Mouse (Mus musculus): ENCODE data around the gene Arg2. TPM values are rescaled to one million over a fixed set of nuclear protein-coding genes. Genes with fewer than 3 reads are reported as not detected.
"Not testable (repeated sequence)": the region's sequence is repeated elsewhere in the genome, so short reads cannot be mapped to it uniquely, and the experiment has no call there.

Gene Arg2
- polyA plus RNA-seq, 1 experiment from 2014 or later: 6.9 TPM

DNA sequence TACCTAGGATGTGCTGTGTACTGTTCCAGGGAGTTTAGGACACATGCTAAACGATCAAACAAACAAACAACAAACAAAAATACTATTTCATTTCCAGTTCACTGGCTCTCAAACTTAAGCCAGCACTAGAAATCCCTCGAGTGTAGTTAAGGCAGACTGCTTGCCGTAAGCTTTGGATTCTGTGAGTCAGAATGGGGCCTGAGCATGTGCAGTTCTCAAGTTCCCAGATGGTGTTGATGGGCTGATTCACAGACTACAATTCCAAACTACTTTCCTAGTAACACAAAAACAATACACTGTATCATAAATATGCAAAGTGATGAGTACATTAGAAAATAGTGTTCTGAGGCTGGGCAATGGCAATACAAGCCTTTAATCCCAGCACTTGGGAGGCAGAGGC, 39.8 kb downstream of the Arg2 start:
- Histone ChIP-seq H3K27me3 (ENCODE audit: insufficient read depth, low read length) (no peaks in the 10 kb centered on the region), H3K9me3 (ENCODE audit: low read depth, low read length) (no peaks in the 10 kb centered on the region), H3K27ac (ENCODE audit: low read depth) (no peak overlapping the region), H3K4me2 (no peak overlapping the region), H3K9ac (no peak overlapping the region), H3K36me3 (ENCODE audit: insufficient read depth) (peaks cover 14% of the 10 kb centered on the region), H3K4me3 (ENCODE audit: low read depth, low read length) (no peak overlapping the region), H3K4me1 (ENCODE audit: insufficient read depth) (0 out of 2 replicates have a peak, but pooled peaks cover 4% of the 10 kb centered on the region)
- ATAC-seq (ENCODE audit: insufficient read depth) (no peak), DNase-seq (no peak)
- TF ChIP-seq CTCF (IDR thresholded peaks at IDR 0.05; ENCODE audit: low read depth): no peak
- WGBS: 77% methylated on average over 3 of the region's 3 CpGs

DNA sequence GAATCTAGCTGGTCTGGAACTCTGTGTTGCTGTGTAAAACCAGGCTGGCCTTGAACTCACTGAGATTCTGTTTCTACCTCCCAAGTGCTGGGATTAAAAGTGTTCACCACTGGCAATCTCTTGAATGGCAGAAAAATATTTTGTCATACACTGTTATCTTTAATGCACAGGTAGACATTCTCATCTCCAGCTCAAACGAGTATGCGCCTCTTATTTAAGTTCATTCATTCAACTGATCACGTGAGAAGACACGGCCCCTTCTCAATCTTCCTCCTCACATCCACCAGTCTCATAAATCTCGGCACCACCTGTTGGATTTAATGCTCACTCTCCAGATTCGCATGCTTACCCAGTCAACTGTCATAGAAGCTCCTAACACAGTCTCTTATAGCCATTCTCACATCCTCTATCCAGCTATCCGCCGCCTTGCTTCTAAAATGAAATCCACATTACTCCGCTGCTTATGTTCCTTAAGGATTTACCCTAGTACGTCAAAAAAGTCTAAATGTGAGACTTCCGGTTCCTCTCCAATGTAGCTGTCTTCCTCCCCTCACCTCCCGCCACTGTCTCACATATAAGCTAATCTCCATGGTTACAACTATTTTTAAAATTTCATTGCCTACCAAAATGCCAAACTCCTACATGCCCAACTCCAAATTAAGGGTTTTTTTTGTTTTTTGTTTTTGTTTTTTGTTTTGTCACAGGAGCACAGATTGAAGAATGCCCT, 40.9 kb downstream of the Arg2 start:
- no peak for ATAC-seq (ENCODE audit: insufficient read depth)
- H3K9ac ChIP-seq: peak overlapping the region; percentile 78
- TF ChIP-seq CTCF (IDR thresholded peaks at IDR 0.05; ENCODE audit: low read depth): no peak

DNA sequence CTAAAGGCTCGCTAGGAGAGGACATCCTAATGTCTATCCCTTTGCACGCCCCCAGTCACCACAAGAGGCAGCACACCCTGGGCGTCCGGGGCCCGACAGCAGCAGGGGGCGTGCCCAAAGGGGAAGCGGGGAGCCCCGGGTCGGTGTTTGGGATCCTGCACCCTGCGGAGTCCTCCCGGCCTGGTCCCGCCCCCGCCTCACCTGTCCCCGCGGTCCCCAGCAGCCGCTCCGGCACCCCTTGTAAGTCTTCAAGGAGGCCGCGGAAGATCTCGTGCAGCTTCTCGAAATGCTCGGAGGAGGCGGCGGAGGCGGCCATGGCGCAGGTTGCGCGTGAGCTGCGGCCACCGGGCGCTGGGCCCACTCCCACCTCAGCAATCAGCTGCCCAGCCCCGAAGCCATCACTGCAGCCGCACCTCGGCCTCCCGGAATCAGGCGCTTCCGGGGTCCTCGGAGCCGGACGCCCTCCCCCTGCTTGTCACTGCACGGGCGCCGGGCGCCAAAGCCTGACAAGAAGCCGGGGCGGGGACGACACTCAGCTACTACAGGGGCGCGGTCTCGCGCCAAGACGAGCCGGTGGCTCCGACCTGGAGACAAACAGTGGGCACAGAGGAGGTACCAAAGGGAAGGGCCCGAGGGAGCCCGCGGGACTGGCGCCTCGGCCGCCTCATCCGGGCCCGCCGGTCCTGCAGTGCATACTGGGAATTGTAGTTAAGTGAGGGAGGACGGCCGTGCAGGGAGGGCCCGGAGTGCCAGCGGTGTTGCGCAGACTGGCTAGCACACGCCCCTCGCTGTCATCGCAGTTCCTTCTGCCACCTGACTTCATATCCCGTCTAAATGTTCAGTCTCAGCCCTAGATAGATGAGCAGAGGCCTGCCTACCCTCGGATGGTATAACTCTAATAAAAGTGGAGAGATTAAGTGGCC, 41.7 kb downstream of the Arg2 start, which contains the start of gene Vti1b:
Vti1b (minus strand) TSS at position 649 of the 923 bp plus-strand sequence.
- TF ChIP-seq CTCF (IDR thresholded peaks at IDR 0.05; ENCODE audit: low read depth): peak; percentile 69
- H3K9me3 ChIP-seq (ENCODE audit: low read depth, low read length): no peaks in the 10 kb centered on the region
- H3K36me3 ChIP-seq (ENCODE audit: insufficient read depth): peaks cover 24% of the 10 kb centered on the region
- ATAC-seq (ENCODE audit: insufficient read depth) (peak; percentile 99), DNase-seq (peak; percentile 92)
- peak within 1 kb of the TSS; percentile 90 for H3K27ac ChIP-seq (ENCODE audit: low read depth)
- WGBS: under 1% methylated on average over 73 of the region's 73 CpGs
- H3K27me3 ChIP-seq (ENCODE audit: insufficient read depth, low read length): no peaks in the 10 kb centered on the region
- peak within 1 kb of the TSS; percentile 78 for H3K9ac ChIP-seq
- H3K4me2 ChIP-seq: peak within 1 kb of the TSS; percentile 72
- H3K4me1 ChIP-seq (ENCODE audit: insufficient read depth): 0 out of 2 replicates have a peak, but pooled peaks cover 4% of the 10 kb centered on the region
- peak within 1 kb of the TSS; percentile 94 for H3K4me3 ChIP-seq (ENCODE audit: low read depth, low read length)

More for the DNA sequence above, 40.9 kb downstream of the Arg2 start:
- Histone ChIP-seq H3K9me3 (ENCODE audit: low read depth, low read length) (no peaks in the 10 kb centered on the region), H3K36me3 (ENCODE audit: insufficient read depth) (peaks cover 17% of the 10 kb centered on the region), H3K4me2 (peak overlapping the region; percentile 72), H3K27me3 (ENCODE audit: insufficient read depth, low read length) (no peaks in the 10 kb centered on the region), H3K27ac (ENCODE audit: low read depth) (no peak overlapping the region), H3K4me3 (ENCODE audit: low read depth, low read length) (peak overlapping the region; percentile 94), H3K4me1 (ENCODE audit: insufficient read depth) (0 out of 2 replicates have a peak, but pooled peaks cover 4% of the 10 kb centered on the region)
- peak; percentile 23 for DNase-seq
- WGBS: 26% methylated on average over 12 of the region's 12 CpGs

DNA sequence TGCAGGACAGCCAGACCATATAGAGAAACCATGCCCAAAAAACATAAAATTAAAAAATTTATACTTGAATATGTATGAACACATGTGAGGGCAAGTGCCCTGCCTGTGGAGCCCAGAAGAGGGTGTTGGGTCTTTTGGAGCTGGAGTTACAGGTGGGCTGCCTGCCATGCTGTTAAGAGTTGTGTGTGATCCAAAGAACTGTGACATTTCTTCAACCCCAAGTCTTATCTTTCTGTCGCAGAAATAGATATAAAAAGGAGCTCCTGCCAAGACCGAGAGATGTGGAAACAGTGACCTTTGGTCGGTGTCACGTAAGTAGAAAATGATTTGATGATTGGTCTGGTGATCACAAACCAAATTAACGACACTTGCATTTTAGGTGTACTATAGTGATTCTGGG, 43.1 kb downstream of the Arg2 start:
- 0 out of 2 replicates have a peak, but pooled peaks cover 4% of the 10 kb centered on the region for H3K4me1 ChIP-seq (ENCODE audit: insufficient read depth)
- no peak for ATAC-seq (ENCODE audit: insufficient read depth)
- no peaks in the 10 kb centered on the region for H3K27me3 ChIP-seq (ENCODE audit: insufficient read depth, low read length)
- H3K27ac ChIP-seq (ENCODE audit: low read depth): no peak overlapping the region
- no peak overlapping the region for H3K4me2 ChIP-seq
- no peak for DNase-seq
- TF ChIP-seq CTCF (IDR thresholded peaks at IDR 0.05; ENCODE audit: low read depth): no peak
- H3K9ac ChIP-seq: no peak overlapping the region
- H3K9me3 ChIP-seq (ENCODE audit: low read depth, low read length): no peaks in the 10 kb centered on the region
- H3K36me3 ChIP-seq (ENCODE audit: insufficient read depth): peaks cover 30% of the 10 kb centered on the region
- WGBS: 69% methylated on average over 5 of the region's 5 CpGs
- H3K4me3 ChIP-seq (ENCODE audit: low read depth, low read length): no peak overlapping the region

GRCm38 (mm10) chr12:79175998-79176397, 45.4 kb downstream of the Arg2 start:
- peaks cover 39% of the 10 kb centered on the region for H3K36me3 ChIP-seq (ENCODE audit: insufficient read depth)
- no peaks in the 10 kb centered on the region for H3K9me3 ChIP-seq (ENCODE audit: low read depth, low read length)
- H3K4me3 ChIP-seq (ENCODE audit: low read depth, low read length): no peak overlapping the region
- H3K4me1 ChIP-seq (ENCODE audit: insufficient read depth): 0 out of 2 replicates have a peak, but pooled peaks cover 4% of the 10 kb centered on the region
- no peak for ATAC-seq (ENCODE audit: insufficient read depth)
- no peak overlapping the region for H3K9ac ChIP-seq
- 91% methylated on average over 5 of the region's 5 CpGs for WGBS
- no peak for TF ChIP-seq CTCF (IDR thresholded peaks at IDR 0.05; ENCODE audit: low read depth)
- H3K27me3 ChIP-seq (ENCODE audit: insufficient read depth, low read length): no peaks in the 10 kb centered on the region
- no peak overlapping the region for H3K27ac ChIP-seq (ENCODE audit: low read depth)
- DNase-seq: no peak
- no peak overlapping the region for H3K4me2 ChIP-seq

GRCm38 (mm10) chr12:79185160-79185559, 54.6 kb downstream of the Arg2 start:
- DNase-seq; ATAC-seq (ENCODE audit: insufficient read depth); H3K4me2 ChIP-seq; H3K9me3 ChIP-seq (ENCODE audit: low read depth, low read length); H3K27me3 ChIP-seq (ENCODE audit: insufficient read depth, low read length); H3K27ac ChIP-seq (ENCODE audit: low read depth); H3K4me1 ChIP-seq (ENCODE audit: insufficient read depth); H3K4me3 ChIP-seq (ENCODE audit: low read depth, low read length); H3K9ac ChIP-seq: not testable (repeated sequence)
- peaks cover 73% of the 10 kb centered on the region for H3K36me3 ChIP-seq (ENCODE audit: insufficient read depth)
- WGBS: 72% methylated on average over 5 of the region's 6 CpGs
